Mouse (Mus musculus) forebrain, postnatal 0 days (tissue): ENCODE measurements around the gene Nell1. TPM values are rescaled to one million over a fixed set of nuclear protein-coding genes. Genes with fewer than 3 reads are reported as not detected.
"Not testable (repeated sequence)": the region's sequence is repeated elsewhere in the genome, so short reads cannot be mapped to it uniquely, and the experiment has no call there.

ENCODE experiments used
- ATAC-seq: fragments of 200-750 bp; cut with Nextera tagmentation; 2 replicates; pipeline ENCODE4 v1.8.0; 2017; ENCODE audit warnings: mild to moderate bottlenecking, moderate library complexity
- DNase-seq: peaks from one replicate; pipeline ENCODE4 v3.0.0-alpha.2; 2015
- H3K27ac ChIP-seq: fragments of 300-500 bp; sonication (generic); 2 replicates; pipeline ENCODE4 v1.5.1; 2014; ENCODE audit warnings: low read depth, mild to moderate bottlenecking, antibody characterized with exemption, low read length, moderate library complexity, mixed read lengths
- H3K27me3 ChIP-seq: fragments of 300-500 bp; sonication (generic); 2 replicates; pipeline ENCODE4 v1.6.1; 2014; ENCODE audit warnings: mild to moderate bottlenecking, low read length, mixed read lengths; ENCODE audit not compliant: insufficient read depth
- H3K36me3 ChIP-seq: fragments of 300-500 bp; sonication (generic); 2 replicates; pipeline ENCODE4 v1.6.1; 2014; ENCODE audit warnings: mild to moderate bottlenecking, moderate library complexity; ENCODE audit not compliant: insufficient read depth
- H3K4me1 ChIP-seq: fragments of 300-500 bp; sonication (generic); 2 replicates; pipeline ENCODE4 v1.6.1; 2014; ENCODE audit warnings: antibody characterized with exemption; ENCODE audit not compliant: insufficient read depth
- H3K4me2 ChIP-seq: fragments of 300-500 bp; sonication (generic); 2 replicates; pipeline ENCODE4 v1.6.1; 2014; ENCODE audit warnings: low read depth, mild to moderate bottlenecking, moderate library complexity
- H3K4me3 ChIP-seq: fragments of 300-500 bp; sonication (generic); 2 replicates; pipeline ENCODE4 v1.5.1; 2014; ENCODE audit warnings: low read depth, low read length, mixed read lengths
- H3K9ac ChIP-seq: fragments of 300-500 bp; sonication (generic); 2 replicates; pipeline ENCODE4 v1.6.1; 2014; ENCODE audit warnings: mild to moderate bottlenecking
- H3K9me3 ChIP-seq: fragments of 300-500 bp; sonication (generic); 2 replicates; pipeline ENCODE4 v1.6.1; 2016; ENCODE audit warnings: low read length
- CTCF ChIP-seq: sonication (generic); IDR thresholded peaks from 2 replicates; pipeline ENCODE4 v1.5.1; 2016; ENCODE audit warnings: antibody characterized with exemption, control low read depth, low read depth
- WGBS: fragments of 180-500 bp; shearing (Covaris S2); extraction: QIAGEN DNeasy Blood & Tissue Kit; methylation state at CpG from one replicate; pipeline ENCODE4 v1.1.7; 2014; 5-methylcytosine and 5-hydroxymethylcytosine counted together
- polyA plus RNA-seq: library from polyadenylated mRNA; unstranded; fragments of >200 nt; fragmentation: Nextera tagmentation; extraction: Ambion mirVana; gene quantifications from 2 replicates; pipeline ENCODE4 v1.2.1, GENCODE M21; 2015
- total RNA-seq: library from RNA; depleted of rRNA; stranded (reverse); fragments of >200 nt; gene quantifications from 2 replicates; pipeline ENCODE4 v1.2.3, GENCODE M21; 2014; rRNA removed

Gene Nell1
- total RNA-seq (41.7 and 56.3 TPM in 2 replicates), polyA plus RNA-seq (20.5 and 32.6 TPM in 2 replicates)

GRCm38 (mm10) chr7:49974841-49975440 lies at the start of gene Nell1:
Nell1 (plus strand) TSS chr7:49974864.
- Histone ChIP-seq H3K36me3 (no peaks in the 10 kb centered on the region), H3K4me2 (peak within 1 kb of the TSS; percentile 88), H3K27ac (peak within 1 kb of the TSS; percentile 36; the same call in 1 of the 2 replicates), H3K4me1 (no peaks in the 10 kb centered on the region), H3K4me3 (peak within 1 kb of the TSS; percentile 51), H3K9ac (peak within 1 kb of the TSS; percentile 51), H3K27me3 (peaks cover 37% of the 10 kb centered on the region), H3K9me3 (no peaks in the 10 kb centered on the region)
- ATAC-seq (peak; percentile 63), DNase-seq (no peak)
- under 1% methylated on average over 51 of the region's 52 CpGs for WGBS
- 0 out of 2 replicates have a peak, but pooled peaks have one; percentile 8 for TF ChIP-seq CTCF

GRCm38 (mm10) chr7:49928571-49928970 lies 46.1 kb upstream of the Nell1 start:
- no peaks in the 10 kb centered on the region for H3K9me3 ChIP-seq
- peaks cover 20% of the 10 kb centered on the region for H3K27me3 ChIP-seq
- H3K4me3 ChIP-seq = no peak overlapping the region
- no peak overlapping the region for H3K9ac ChIP-seq
- 66% methylated on average over 3 of the region's 3 CpGs for WGBS
- no peak for TF ChIP-seq CTCF
- ATAC-seq (no peak), DNase-seq (no peak)
- H3K4me2 ChIP-seq = no peak overlapping the region
- no peaks in the 10 kb centered on the region for H3K4me1 ChIP-seq
- no peaks in the 10 kb centered on the region for H3K36me3 ChIP-seq
- H3K27ac ChIP-seq = no peak overlapping the region

GRCm38 (mm10) chr7:49929999-49930398 lies 44.7 kb upstream of the Nell1 start:
- H3K9me3 ChIP-seq = no peaks in the 10 kb centered on the region
- ATAC-seq = no peak
- no peaks in the 10 kb centered on the region for H3K4me1 ChIP-seq
- no peaks in the 10 kb centered on the region for H3K36me3 ChIP-seq
- H3K4me3 ChIP-seq = no peak overlapping the region
- no peak overlapping the region for H3K9ac ChIP-seq
- no peak overlapping the region for H3K27ac ChIP-seq
- peaks cover 8% of the 10 kb centered on the region; the same call in 1 of the 2 replicates for H3K27me3 ChIP-seq
- TF ChIP-seq CTCF = no peak
- no peak overlapping the region for H3K4me2 ChIP-seq
- DNase-seq = no peak
- 44% methylated on average over 4 of the region's 4 CpGs for WGBS

GRCm38 (mm10) chr7:49933386-49934115 lies 41.1 kb upstream of the Nell1 start:
- H3K27ac ChIP-seq, H3K9ac ChIP-seq, DNase-seq, H3K4me3 ChIP-seq, H3K4me1 ChIP-seq, H3K27me3 ChIP-seq, H3K36me3 ChIP-seq, ATAC-seq, H3K4me2 ChIP-seq, H3K9me3 ChIP-seq: not testable (repeated sequence)
- 72% methylated on average over 14 of the region's 14 CpGs for WGBS

GRCm38 (mm10) chr7:49936821-49937220 lies 37.8 kb upstream of the Nell1 start:
- 74% methylated on average over 3 of the region's 3 CpGs for WGBS
- ATAC-seq (no peak), DNase-seq (no peak)
- Histone ChIP-seq H3K9ac (no peak overlapping the region), H3K27me3 (no peaks in the 10 kb centered on the region; the same call in 1 of the 2 replicates), H3K4me3 (no peak overlapping the region), H3K4me1 (no peaks in the 10 kb centered on the region), H3K36me3 (no peaks in the 10 kb centered on the region), H3K9me3 (no peaks in the 10 kb centered on the region), H3K27ac (no peak overlapping the region), H3K4me2 (no peak overlapping the region)
- no peak for TF ChIP-seq CTCF

- ATAC-seq = no peak
- H3K36me3 ChIP-seq = no peaks in the 10 kb centered on the region
- 34% methylated on average over 3 of the region's 3 CpGs for WGBS
Observed at GRCm38 (mm10) chr7:49942023-49942422, 32.6 kb upstream of the Nell1 start.

GRCm38 (mm10) chr7:49942490-49942889 lies 32.2 kb upstream of the Nell1 start:
- ATAC-seq (no peak), DNase-seq (no peak)
- no peak overlapping the region for H3K4me2 ChIP-seq
- H3K9ac ChIP-seq = no peak overlapping the region
- no peaks in the 10 kb centered on the region for H3K27me3 ChIP-seq
- no peak for TF ChIP-seq CTCF
- H3K36me3 ChIP-seq = no peaks in the 10 kb centered on the region
- no peaks in the 10 kb centered on the region for H3K9me3 ChIP-seq
- no peak overlapping the region for H3K27ac ChIP-seq
- no peaks in the 10 kb centered on the region for H3K4me1 ChIP-seq
- 45% methylated on average over 5 of the region's 5 CpGs for WGBS
- H3K4me3 ChIP-seq = no peak overlapping the region

More at GRCm38 (mm10) chr7:49942023-49942422, 32.6 kb upstream of the Nell1 start:
- no peak for TF ChIP-seq CTCF
- no peak overlapping the region for H3K4me3 ChIP-seq
- H3K27ac ChIP-seq = no peak overlapping the region
- H3K9me3 ChIP-seq = no peaks in the 10 kb centered on the region
- H3K4me1 ChIP-seq = no peaks in the 10 kb centered on the region
- no peaks in the 10 kb centered on the region for H3K27me3 ChIP-seq
- DNase-seq = no peak
- H3K4me2 ChIP-seq = no peak overlapping the region
- no peak overlapping the region for H3K9ac ChIP-seq
